Mouse (Mus musculus): Measurements from ENCODE around the gene Tmem53. TPM values are rescaled to one million over a fixed set of nuclear protein-coding genes. Genes with fewer than 3 reads are reported as not detected.
A peak's percentile ranks its signal among the peaks of the same experiment; 100 is the strongest.

Tmem53 gene
- polyA plus RNA-seq, 1 experiment from 2014 or later: 13.1 TPM

GRCm38 (mm10) chr4:117299921-117300320 is 48.2 kb downstream of the Tmem53 start:
- Histone ChIP-seq H3K27me3 (ENCODE audit: control insufficient read depth, insufficient read depth, low read length) (peaks cover 32% of the 10 kb centered on the region), H3K4me1 (replicated peaks; ENCODE audit: control insufficient read depth, insufficient read depth, low read length) (peaks cover 11% of the 10 kb centered on the region), H3K27ac (ENCODE audit: low read depth, low read length) (peak overlapping the region; percentile 47; the same call in 1 of the 2 replicates), H3K9ac (ENCODE audit: low read depth, low read length) (no peak overlapping the region), H3K9me3 (ENCODE audit: control insufficient read depth, low read length) (no peaks in the 10 kb centered on the region), H3K36me3 (ENCODE audit: control insufficient read depth, insufficient read depth, low read length) (no peaks in the 10 kb centered on the region), H3K4me2 (replicated peaks; ENCODE audit: low read depth, low read length) (no peak overlapping the region), H3K4me3 (ENCODE audit: low read depth, low read length) (no peak overlapping the region)
- no peak for DNase-seq (ENCODE audit: low spot score)
- ATAC-seq (ENCODE audit: low FRiP score): peak; percentile 59; the same call in 1 of the 2 replicates
- WGBS: 67% methylated on average over 10 of the region's 10 CpGs

DNA sequence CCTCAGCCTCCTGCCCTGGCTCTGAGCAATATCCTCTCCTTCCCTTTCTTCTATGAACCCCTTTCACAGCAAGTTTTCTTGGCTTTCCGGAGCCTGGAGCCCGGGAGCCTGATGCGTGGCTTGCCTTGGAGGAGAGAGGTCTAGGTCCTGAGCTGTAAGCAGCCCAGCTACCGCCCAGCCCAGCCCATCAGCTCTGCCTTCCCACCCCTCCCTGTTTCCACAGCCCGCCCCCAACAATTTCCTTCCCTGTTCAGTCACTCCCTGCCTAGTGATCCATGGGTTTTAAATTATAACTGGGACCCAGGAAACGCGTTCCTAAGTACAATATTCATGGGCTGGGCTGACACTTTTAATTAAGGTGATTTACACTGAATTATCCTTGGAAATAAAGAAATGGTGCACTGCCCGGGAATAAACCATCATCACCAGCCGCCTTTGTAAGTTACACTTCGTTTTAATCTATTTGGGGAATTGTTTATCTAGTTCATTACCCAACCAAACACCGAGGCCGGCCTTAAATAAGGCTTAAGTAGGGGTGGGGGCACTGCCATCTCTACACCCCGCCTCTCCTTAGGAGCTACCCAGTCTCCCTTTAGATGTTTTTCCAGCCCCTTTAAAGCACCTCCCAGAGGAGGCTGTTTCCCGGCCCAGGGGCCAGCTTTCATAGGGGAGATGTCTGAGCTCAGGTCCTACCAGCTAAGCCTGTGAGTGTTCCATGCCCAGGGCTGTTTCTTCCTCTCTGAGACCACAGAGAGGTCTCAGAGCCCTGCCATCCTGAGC is 50.5 kb downstream of the Tmem53 start:
- DNase-seq (ENCODE audit: low spot score) (no peak), ATAC-seq (ENCODE audit: low FRiP score) (no peak)
- Histone ChIP-seq H3K4me2 (replicated peaks; ENCODE audit: low read depth, low read length) (no peak overlapping the region), H3K4me1 (replicated peaks; ENCODE audit: control insufficient read depth, insufficient read depth, low read length) (peaks cover 11% of the 10 kb centered on the region), H3K27me3 (ENCODE audit: control insufficient read depth, insufficient read depth, low read length) (peaks cover 43% of the 10 kb centered on the region), H3K27ac (ENCODE audit: low read depth, low read length) (no peak overlapping the region), H3K9me3 (ENCODE audit: control insufficient read depth, low read length) (no peaks in the 10 kb centered on the region), H3K9ac (ENCODE audit: low read depth, low read length) (no peak overlapping the region), H3K4me3 (ENCODE audit: low read depth, low read length) (no peak overlapping the region), H3K36me3 (ENCODE audit: control insufficient read depth, insufficient read depth, low read length) (no peaks in the 10 kb centered on the region)
- 54% methylated on average over 13 of the region's 14 CpGs for WGBS

DNA sequence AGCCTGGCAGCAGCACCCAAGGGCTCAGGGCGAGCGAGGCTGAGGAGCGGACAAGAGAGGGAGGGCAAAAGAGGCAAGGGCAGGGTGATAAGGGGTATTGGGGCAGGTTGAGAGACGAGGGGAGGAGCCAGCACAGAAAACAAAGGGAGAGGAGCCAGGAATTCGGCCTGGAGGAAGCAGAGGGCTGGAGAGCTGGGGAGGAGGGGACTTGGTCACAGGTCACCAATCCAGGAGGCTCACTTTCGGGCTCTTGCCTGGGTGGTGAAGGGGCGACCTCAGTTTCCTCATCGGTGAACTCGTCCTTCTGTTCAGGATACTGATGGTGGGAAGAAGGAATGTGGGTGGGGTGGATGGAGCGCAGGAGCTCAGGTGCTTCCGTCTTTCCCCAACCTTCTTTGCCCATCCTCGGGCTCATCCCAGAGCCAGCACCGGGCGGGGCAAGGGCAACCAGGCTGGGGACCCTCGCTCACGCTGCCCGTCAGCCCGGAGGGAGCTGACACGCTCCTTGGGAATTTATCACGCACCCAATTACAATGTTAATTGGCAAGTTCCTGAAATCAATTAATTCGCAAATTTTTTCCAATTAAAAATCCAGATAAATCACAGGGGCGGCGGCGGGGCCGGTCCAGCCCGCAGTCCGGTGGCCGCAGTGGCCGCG is 52.0 kb downstream of the Tmem53 start:
- no peak overlapping the region for H3K27ac ChIP-seq (ENCODE audit: low read depth, low read length)
- ATAC-seq (ENCODE audit: low FRiP score): no peak
- H3K27me3 ChIP-seq (ENCODE audit: control insufficient read depth, insufficient read depth, low read length): peaks cover 45% of the 10 kb centered on the region
- H3K4me2 ChIP-seq (replicated peaks; ENCODE audit: low read depth, low read length): peak overlapping the region; percentile 57
- H3K36me3 ChIP-seq (ENCODE audit: control insufficient read depth, insufficient read depth, low read length): no peaks in the 10 kb centered on the region
- no peak for DNase-seq (ENCODE audit: low spot score)
- H3K9ac ChIP-seq (ENCODE audit: low read depth, low read length): 0 out of 2 replicates have a peak overlapping the region, but pooled peaks have one; percentile 42
- H3K4me3 ChIP-seq (ENCODE audit: low read depth, low read length): peak overlapping the region; percentile 32
- H3K9me3 ChIP-seq (ENCODE audit: control insufficient read depth, low read length): no peaks in the 10 kb centered on the region
- H3K4me1 ChIP-seq (replicated peaks; ENCODE audit: control insufficient read depth, insufficient read depth, low read length): peaks cover 11% of the 10 kb centered on the region
- 11% methylated on average over 28 of the region's 30 CpGs for WGBS

DNA sequence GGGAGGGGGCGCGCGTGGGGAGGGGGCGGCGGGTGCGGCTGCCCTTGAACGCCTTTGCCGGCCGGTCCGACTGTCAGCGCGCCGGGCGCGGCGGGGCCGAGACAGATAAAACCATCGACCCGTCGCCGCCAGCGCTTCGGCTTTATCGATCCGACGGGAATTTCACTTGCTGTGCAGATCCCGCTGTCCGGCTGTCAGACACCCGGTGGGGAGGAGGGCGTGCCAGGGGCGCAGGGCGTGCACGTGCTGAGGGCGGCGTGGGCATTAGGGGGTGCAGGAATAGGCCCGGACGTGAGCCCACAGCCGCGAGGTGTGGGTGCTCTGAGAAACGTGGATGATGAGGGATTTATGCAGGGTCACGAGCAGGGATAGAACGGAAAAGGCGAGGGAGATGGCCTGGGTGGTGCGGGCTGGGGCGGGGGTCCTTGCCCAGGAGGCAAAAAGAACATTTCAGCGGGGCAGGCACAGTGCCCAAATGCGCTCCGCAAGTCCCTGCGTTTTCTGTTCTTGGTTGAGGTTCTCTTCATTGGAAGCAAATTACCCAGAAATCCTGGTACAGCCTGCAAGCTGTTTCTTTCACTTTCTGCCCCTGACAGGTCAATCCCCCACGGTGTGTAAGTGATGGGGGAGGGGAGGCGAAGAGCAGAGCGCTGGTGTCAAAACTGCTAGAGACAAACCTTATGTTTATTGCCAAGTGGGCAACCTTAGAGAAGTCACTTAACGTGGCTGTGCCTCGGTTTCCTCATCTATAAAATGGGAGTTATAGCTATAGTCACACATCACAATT is 52.7 kb downstream of the Tmem53 start:
- H3K27ac ChIP-seq (ENCODE audit: low read depth, low read length): no peak overlapping the region
- H3K9ac ChIP-seq (ENCODE audit: low read depth, low read length): peak overlapping the region; percentile 42; the same call in 1 of the 2 replicates
- H3K4me3 ChIP-seq (ENCODE audit: low read depth, low read length): peak overlapping the region; percentile 32
- H3K9me3 ChIP-seq (ENCODE audit: control insufficient read depth, low read length): no peaks in the 10 kb centered on the region
- 4% methylated on average over 49 of the region's 54 CpGs for WGBS
- peak; percentile 58 for DNase-seq (ENCODE audit: low spot score)
- ATAC-seq (ENCODE audit: low FRiP score): peak; percentile 22; the same call in 1 of the 2 replicates
- no peaks in the 10 kb centered on the region for H3K36me3 ChIP-seq (ENCODE audit: control insufficient read depth, insufficient read depth, low read length)
- peak overlapping the region; percentile 57 for H3K4me2 ChIP-seq (replicated peaks; ENCODE audit: low read depth, low read length)
- H3K27me3 ChIP-seq (ENCODE audit: control insufficient read depth, insufficient read depth, low read length): peaks cover 45% of the 10 kb centered on the region
- H3K4me1 ChIP-seq (replicated peaks; ENCODE audit: control insufficient read depth, insufficient read depth, low read length): peaks cover 11% of the 10 kb centered on the region

DNA sequence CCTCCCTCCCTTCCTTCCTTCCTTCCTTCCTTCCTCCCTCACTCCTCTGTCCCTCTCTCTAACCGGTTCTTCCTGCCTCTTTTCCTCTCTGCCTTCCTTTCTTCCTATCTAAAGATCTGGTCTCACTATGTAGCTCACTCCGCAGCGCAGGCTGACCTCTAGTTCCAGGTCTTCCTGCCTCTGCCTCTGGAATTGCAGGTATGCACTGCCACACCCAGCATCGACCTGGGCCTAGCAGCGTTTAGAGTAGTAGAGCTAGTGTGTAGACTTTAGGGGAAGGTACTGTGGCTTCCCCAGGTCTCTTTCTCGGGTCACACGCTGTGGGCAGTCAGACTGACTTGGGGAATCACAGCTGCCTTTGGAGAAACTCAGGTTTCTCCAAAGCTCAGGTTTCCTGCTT is 53.7 kb downstream of the Tmem53 start:
- no peak overlapping the region for H3K9ac ChIP-seq (ENCODE audit: low read depth, low read length)
- no peaks in the 10 kb centered on the region for H3K36me3 ChIP-seq (ENCODE audit: control insufficient read depth, insufficient read depth, low read length)
- ATAC-seq (ENCODE audit: low FRiP score) (no peak), DNase-seq (ENCODE audit: low spot score) (no peak)
- WGBS: 60% methylated on average over 6 of the region's 7 CpGs
- no peak overlapping the region for H3K4me3 ChIP-seq (ENCODE audit: low read depth, low read length)
- H3K27ac ChIP-seq (ENCODE audit: low read depth, low read length): no peak overlapping the region
- H3K27me3 ChIP-seq (ENCODE audit: control insufficient read depth, insufficient read depth, low read length): peaks cover 47% of the 10 kb centered on the region
- no peaks in the 10 kb centered on the region for H3K9me3 ChIP-seq (ENCODE audit: control insufficient read depth, low read length)
- peaks cover 8% of the 10 kb centered on the region for H3K4me1 ChIP-seq (replicated peaks; ENCODE audit: control insufficient read depth, insufficient read depth, low read length)
- no peak overlapping the region for H3K4me2 ChIP-seq (replicated peaks; ENCODE audit: low read depth, low read length)

DNA sequence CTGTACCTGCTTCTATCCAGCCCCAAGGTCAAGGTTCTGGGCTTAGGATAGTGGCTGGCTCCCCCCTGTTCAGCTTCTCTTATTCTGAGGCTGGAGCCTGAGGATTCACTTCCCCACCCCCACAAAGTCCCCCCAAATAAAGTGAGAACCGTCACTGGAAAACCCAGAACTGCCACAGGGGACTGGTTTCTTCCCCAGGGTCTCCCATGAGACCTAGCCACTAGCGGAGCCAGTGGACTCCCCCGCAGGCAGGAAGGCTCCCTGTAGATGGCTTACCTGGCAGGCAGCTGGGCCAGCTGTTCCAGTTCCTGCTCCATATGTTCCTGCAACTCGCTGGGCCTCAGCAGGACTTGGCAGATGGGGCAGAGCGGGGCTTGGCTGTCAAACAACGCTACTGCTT is 55.5 kb downstream of the Tmem53 start:
- Histone ChIP-seq H3K4me3 (ENCODE audit: low read depth, low read length) (no peak overlapping the region), H3K4me2 (replicated peaks; ENCODE audit: low read depth, low read length) (no peak overlapping the region), H3K4me1 (replicated peaks; ENCODE audit: control insufficient read depth, insufficient read depth, low read length) (peaks cover 6% of the 10 kb centered on the region), H3K27ac (ENCODE audit: low read depth, low read length) (no peak overlapping the region), H3K27me3 (ENCODE audit: control insufficient read depth, insufficient read depth, low read length) (peaks cover 46% of the 10 kb centered on the region), H3K9ac (ENCODE audit: low read depth, low read length) (no peak overlapping the region), H3K36me3 (ENCODE audit: control insufficient read depth, insufficient read depth, low read length) (no peaks in the 10 kb centered on the region), H3K9me3 (ENCODE audit: control insufficient read depth, low read length) (no peaks in the 10 kb centered on the region)
- DNase-seq (ENCODE audit: low spot score) (no peak), ATAC-seq (ENCODE audit: low FRiP score) (no peak)
- WGBS: 60% methylated on average over 6 of the region's 6 CpGs

- Histone ChIP-seq H3K9ac (ENCODE audit: low read depth, low read length) (no peak overlapping the region), H3K4me2 (replicated peaks; ENCODE audit: low read depth, low read length) (no peak overlapping the region), H3K27ac (ENCODE audit: low read depth, low read length) (no peak overlapping the region), H3K4me1 (replicated peaks; ENCODE audit: control insufficient read depth, insufficient read depth, low read length) (peaks cover 9% of the 10 kb centered on the region; the same call in 1 of the 2 replicates), H3K36me3 (ENCODE audit: control insufficient read depth, insufficient read depth, low read length) (no peaks in the 10 kb centered on the region), H3K4me3 (ENCODE audit: low read depth, low read length) (no peak overlapping the region), H3K27me3 (ENCODE audit: control insufficient read depth, insufficient read depth, low read length) (peaks cover 42% of the 10 kb centered on the region), H3K9me3 (ENCODE audit: control insufficient read depth, low read length) (no peaks in the 10 kb centered on the region)
- no peak for ATAC-seq (ENCODE audit: low FRiP score)
- WGBS: 90% methylated on average over 1 of the region's 1 CpGs
- DNase-seq (ENCODE audit: low spot score): no peak
These were observed 57.7 kb downstream of the Tmem53 start for GRCm38 (mm10) chr4:117309427-117309826.

DNA sequence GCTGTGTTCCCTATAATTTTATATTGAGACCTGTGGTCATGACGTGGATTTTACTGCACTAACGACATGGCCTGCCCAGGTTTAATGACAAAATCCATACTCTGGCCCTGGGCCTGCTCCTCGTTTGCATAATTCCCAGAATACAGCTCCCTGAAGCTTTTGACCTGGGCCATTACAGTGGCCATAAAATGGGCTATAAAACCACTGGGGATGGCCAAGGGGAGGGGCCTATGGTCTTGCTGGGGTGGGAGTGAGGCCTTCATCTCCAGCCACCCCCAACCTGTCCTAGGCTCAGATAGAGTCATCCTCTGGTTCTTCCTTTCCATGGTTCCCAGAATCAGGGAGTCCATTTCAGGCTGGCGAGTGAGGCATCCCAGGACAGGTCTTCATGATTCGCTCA is 60.1 kb downstream of the Tmem53 start:
- H3K27me3 ChIP-seq (ENCODE audit: control insufficient read depth, insufficient read depth, low read length): peaks cover 35% of the 10 kb centered on the region
- H3K4me2 ChIP-seq (replicated peaks; ENCODE audit: low read depth, low read length): no peak overlapping the region
- no peak overlapping the region for H3K4me3 ChIP-seq (ENCODE audit: low read depth, low read length)
- H3K27ac ChIP-seq (ENCODE audit: low read depth, low read length): peak overlapping the region; percentile 54; the same call in 1 of the 2 replicates
- no peak for DNase-seq (ENCODE audit: low spot score)
- H3K36me3 ChIP-seq (ENCODE audit: control insufficient read depth, insufficient read depth, low read length): no peaks in the 10 kb centered on the region
- H3K9ac ChIP-seq (ENCODE audit: low read depth, low read length): no peak overlapping the region
- 46% methylated on average over 5 of the region's 5 CpGs for WGBS
- no peak for ATAC-seq (ENCODE audit: low FRiP score)
- H3K4me1 ChIP-seq (replicated peaks; ENCODE audit: control insufficient read depth, insufficient read depth, low read length): peaks cover 11% of the 10 kb centered on the region; the same call in 1 of the 2 replicates
- H3K9me3 ChIP-seq (ENCODE audit: control insufficient read depth, low read length): no peaks in the 10 kb centered on the region
